Mouse (Mus musculus) right cerebral cortex, postnatal 25 days (tissue): ENCODE measurements around the gene Nudt4.

Experiments
- DNase-seq: peaks from one replicate; pipeline ENCODE4 v3.0.0; 2022

Nudt4 gene

GRCm38 (mm10) chr10:95535399-95536221 is 28.3 kb downstream of the Nudt4 start:
- no peak for DNase-seq

GRCm38 (mm10) chr10:95533382-95533781 is 30.6 kb downstream of the Nudt4 start:
- no peak for DNase-seq

DNA sequence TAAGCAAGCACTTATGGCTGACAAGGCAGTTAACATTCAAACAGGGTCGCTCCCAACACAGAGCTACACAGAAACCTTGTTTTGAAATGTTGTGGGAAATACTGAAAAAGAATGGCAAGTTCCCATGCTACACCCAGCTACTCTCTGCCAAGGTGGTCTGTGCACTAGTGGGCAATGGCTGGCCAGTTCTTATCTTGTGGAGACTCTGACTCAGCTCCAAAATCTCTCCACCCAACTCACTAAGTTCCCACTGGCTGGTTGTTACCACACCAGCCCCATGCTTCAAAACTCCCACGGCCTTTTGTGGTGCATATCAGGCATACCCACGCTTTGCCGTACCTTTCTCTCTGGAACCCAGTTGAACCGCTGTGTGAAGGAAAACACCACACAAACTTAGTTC is 31.0 kb downstream of the Nudt4 start:
- DNase-seq: no peak

- no peak for DNase-seq
Observed at GRCm38 (mm10) chr10:95530551-95531121, 33.3 kb downstream of the Nudt4 start.

GRCm38 (mm10) chr10:95526495-95527122 is 37.3 kb downstream of the Nudt4 start:
- DNase-seq: no peak

- DNase-seq: no peak
Observed at GRCm38 (mm10) chr10:95525871-95526270, 38.1 kb downstream of the Nudt4 start.

DNA sequence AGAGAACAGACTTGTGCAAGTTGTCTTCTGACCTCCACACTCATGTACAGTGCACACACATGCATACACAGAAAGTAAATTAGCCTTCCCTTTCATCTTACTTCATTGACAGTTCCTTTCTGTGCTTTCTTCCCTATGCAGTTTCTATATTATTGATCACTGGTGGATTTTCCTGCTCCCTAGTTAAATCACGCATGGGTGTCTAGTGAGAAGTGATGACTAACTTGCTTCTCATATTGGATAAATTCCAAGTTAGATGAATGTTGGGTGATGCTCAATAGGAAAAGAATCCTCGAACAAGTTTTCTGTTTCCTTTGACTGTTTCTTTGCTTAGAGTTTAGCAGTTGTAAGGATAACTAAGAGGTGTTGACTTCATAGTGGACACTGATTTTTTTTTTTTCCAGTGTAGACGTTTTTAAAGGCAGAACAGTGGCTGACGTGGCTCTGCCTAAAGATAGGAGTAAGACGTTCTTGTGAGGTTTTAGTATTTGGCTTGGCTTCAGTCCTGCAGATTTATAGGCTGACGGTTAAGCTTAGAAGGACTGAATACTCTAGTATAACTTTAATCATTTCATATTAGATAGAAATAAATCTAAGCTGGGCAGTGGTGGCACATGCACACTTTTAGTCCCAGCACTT is 38.8 kb downstream of the Nudt4 start:
- DNase-seq: no peak

GRCm38 (mm10) chr10:95517656-95518055 is 46.3 kb downstream of the Nudt4 start:
- no peak for DNase-seq

GRCm38 (mm10) chr10:95515293-95515931 is 48.5 kb downstream of the Nudt4 start:
- DNase-seq: no peak

DNA sequence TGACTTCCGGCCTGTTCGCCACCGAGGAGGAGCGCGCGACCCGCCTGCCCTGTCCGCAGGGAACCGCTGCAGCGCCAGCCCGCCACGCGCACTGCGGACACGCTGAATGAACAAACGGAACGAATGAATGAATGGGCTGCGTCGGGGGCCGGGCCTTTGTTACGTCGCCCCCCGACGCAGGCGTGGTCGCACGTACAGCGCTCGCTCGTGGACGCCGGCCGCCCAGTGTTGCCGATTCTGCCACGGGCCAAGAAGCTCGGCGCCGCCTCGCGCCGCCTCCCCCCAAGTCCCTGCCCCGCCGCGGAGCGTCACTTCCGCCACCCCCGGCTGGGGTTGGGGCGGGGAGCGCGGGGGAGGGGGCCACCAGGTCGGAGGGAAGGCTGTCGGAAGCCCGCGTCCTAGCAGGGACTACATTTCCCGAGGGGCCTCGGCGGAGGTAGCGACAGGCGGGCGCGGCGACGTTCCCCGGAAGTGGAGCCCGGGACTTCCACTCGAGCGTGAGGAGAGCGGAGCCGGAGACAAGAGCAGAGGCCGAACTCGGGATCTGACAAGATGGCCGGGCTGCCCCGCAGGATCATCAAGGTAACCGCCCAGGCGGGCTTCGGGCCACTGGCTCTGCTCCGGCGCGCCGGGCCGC is 49.2 kb downstream of the Nudt4 start, which contains the start of gene Ube2n:
Gene Ube2n, plus strand, starts transcription at position 490 of the 637 bp plus-strand sequence.
- peak; percentile 100 for DNase-seq

GRCm38 (mm10) chr10:95513768-95514556 is 50.0 kb downstream of the Nudt4 start:
- no peak for DNase-seq

- DNase-seq: no peak
Observed at GRCm38 (mm10) chr10:95512635-95513034, 51.3 kb downstream of the Nudt4 start.

- no peak for DNase-seq
Observed at GRCm38 (mm10) chr10:95509263-95509662, 54.7 kb downstream of the Nudt4 start.

DNA sequence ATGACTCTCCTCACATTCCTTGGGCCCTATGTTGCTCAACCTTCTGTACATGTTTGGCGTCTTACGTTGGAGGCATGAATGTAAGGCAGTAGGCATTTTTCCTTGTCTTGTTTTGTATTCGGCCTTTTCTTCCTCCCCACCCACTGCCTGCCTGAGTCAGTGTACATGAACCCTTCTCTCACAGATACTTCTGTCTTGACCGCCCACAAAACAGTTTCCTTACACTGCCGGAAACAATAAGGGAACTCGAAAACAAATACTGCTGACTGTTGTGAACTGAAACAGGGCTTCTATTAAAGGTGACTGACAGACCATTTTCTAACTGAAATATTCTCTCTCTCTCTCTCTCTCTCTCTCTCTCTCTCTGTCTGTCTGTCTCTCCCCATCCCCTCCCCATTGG is 55.2 kb downstream of the Nudt4 start:
- no peak for DNase-seq

- DNase-seq: no peak
Observed at GRCm38 (mm10) chr10:95508126-95508525, 55.8 kb downstream of the Nudt4 start.

GRCm38 (mm10) chr10:95504341-95504740 is 59.6 kb downstream of the Nudt4 start:
- DNase-seq: no peak

DNA sequence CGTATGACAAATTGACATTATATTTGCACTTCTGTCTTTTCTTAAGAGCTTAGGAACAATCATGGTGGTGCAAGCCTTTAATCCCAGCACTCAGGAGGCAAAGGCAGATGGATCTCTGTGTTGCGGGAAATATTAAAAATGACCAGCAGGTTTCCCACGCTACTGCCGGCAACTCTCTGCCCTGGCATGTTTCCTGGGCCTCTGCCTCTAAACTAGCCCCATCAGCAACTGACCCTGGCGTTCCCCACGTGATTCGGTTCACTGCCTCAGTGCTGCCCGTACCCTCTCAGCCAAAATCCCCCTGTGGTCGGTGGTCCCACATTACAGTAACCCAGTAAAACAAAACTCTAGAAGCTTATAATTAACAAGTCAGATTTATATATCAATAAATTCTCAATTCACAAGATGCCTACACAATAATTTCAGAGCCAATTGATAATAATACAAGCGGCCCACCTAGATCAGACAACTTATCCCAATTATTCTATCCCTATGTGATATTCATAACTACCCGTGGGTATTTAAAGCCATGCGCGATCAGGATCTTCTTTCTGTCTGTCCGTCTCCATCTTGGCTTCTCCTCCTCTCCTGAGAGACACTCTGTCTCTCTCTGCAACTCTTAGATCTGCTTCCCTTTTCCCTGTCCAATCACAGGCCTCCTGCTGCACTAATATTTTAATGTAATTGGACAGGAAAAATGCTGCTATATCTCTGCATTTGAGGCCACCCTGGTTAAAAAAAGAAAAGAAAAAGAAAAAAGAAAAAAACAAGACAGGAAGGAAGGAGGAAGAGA is 60.3 kb downstream of the Nudt4 start:
- no peak for DNase-seq

DNA sequence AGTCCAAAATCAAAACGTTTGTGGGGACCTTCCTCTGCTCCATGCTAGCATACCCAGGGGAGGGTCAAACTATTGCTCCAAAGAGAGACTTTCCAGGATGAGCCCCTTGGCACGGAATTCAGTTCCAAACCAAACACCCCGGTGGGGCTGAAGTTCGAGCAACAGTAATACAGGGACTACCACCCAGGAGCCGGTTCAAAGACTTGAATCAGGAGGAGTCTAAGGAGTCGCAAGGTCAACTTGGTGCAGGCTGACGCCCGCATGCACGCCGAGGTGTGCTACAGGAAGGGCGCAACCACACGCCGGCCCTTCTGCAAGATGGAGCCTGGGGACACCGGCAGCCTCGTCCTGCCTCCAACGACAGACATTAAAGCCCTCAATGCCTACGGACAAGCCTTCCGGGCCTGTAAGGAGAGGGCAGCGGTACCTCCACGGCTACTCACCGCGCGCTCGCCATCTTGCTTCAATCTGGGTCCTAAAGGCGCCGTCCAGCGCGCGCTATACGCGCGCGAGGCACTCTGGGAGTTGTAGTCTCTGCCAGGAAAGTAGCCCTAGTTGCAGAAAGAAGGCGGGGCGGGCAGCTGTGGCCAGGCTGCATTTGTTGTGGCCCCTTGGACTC is 62.4 kb downstream of the Nudt4 start, which contains the start of gene Mrpl42:
Gene Mrpl42, minus strand, starts transcription at position 478 of the 619 bp plus-strand sequence.
- peak; percentile 84 for DNase-seq

DNA sequence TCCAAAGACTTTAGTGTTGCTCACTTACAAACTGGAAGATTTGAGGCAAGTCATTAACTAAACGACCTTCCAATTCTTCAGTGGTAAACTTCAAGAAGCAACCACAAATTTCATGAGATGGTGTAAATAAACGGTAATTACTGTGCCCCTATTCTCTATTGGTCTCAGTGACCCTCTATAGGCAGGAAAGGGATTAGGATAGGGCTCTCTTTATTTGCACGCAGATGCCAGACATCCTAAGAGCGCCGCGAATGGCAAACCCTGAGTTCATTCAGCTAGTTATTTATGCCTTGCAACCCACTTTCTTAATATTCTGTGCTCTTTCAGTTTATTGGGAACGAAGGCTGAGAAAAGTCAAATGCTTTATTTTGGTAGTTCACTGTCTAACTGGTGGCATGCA is 62.9 kb downstream of the Nudt4 start:
- no peak for DNase-seq
